Mouse (Mus musculus): ENCODE data around the gene C1qtnf6. TPM values are rescaled to one million over a fixed set of nuclear protein-coding genes. Genes with fewer than 3 reads are reported as not detected.

Gene C1qtnf6
- total RNA-seq, 2 experiments from 2014 or later, result not detected

DNA sequence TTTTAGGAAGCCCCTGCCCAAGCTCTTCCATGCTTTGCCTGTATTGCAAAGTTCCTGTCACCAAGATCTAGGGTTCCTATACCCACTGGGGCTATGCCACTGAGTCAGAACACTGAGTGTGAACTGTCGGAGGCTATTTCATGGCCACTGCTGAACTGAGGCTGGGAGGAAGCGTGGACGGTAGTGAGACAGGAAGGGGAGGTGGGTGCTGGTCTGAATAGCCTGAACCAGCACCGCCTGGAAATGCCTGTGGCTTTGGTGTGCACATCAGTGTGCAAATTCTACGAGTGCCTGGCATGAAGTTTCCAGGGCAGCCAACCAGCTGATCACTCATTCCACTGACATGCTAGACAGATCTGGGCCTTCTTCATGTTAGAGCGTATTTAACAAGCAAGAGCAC, 9.3 kb downstream of the C1qtnf6 start:
- no peak for ATAC-seq (replicated peaks; ENCODE audit: low FRiP score, poor library complexity, severe bottlenecking)

DNA sequence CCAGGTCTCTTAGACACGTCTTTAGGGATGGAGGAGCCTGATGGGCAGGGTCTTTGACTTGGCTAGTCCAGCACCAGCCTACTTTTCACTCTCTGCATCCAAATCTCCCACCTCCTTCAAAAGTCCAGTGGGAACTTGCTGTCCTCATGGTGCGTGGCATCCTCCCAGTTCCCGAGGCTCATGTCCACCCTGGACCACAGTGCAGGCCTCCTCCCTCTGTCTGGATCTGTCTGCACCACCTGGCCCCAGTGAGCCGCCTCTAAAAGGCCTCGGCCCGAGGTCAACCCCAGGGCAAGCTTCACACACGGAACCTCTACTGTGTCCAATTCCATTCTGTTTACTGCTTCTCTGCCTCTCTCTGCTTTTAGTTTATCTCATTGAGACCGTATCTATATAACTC, 9.9 kb downstream of the C1qtnf6 start:
- ATAC-seq (replicated peaks; ENCODE audit: low FRiP score, poor library complexity, severe bottlenecking), result no peak

DNA sequence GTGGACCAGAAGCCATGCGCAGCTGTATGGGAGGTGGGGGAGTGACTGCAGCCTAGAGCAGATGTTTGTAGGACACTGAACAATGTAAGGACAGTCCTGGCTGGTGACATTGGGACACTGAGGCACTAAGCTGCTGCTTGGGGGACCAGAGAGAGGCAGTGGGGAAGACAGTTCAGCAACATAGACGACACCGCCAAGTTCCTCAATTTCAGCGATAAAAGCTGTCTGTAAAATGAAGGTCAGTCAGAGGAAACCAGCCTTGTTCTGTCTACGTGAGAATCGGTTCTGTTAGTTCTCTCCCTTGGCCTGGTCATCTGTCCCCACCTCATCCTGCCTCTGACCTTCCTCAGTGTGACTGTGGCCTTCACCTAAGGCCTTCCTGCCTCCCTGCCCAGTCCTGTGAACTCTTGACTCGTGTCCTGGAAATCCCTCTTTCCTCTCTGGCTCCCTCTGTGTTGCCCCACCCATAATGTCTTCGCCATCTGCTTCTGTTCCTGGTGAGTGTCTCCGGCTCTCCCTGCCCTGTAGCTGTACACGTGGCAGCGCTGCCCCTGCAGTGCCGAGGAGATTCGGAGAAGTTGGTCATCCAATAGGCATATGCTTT, 11.0 kb downstream of the C1qtnf6 start:
- ATAC-seq (replicated peaks; ENCODE audit: low FRiP score, poor library complexity, severe bottlenecking), result no peak

DNA sequence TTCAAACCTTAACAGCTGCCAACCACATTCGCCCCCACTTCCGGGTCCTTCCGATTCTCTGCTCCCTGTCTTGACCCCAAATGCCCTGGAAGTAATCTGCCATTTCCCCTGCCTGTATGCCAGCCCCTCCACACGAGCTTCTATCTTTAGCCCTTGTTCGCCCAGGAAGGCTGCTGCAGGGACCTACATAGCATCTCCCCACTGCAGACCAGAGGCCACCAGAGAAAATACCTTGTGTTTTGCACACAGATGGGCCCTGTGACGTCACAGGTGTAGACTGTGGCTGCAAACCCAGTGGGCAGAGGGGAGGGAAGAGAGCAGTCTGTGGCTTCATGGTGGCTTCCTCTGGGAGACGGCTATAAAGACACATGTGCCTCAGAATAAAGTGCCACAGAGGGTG, 13.0 kb downstream of the C1qtnf6 start:
- no peak for ATAC-seq (replicated peaks; ENCODE audit: low FRiP score, poor library complexity, severe bottlenecking)

- ATAC-seq (replicated peaks; ENCODE audit: low FRiP score, poor library complexity, severe bottlenecking), result no peak
Observed at GRCm38 (mm10) chr15:78515759-78516158, 15.5 kb downstream of the C1qtnf6 start.

GRCm38 (mm10) chr15:78514393-78515146, 16.6 kb downstream of the C1qtnf6 start:
- ATAC-seq (replicated peaks; ENCODE audit: low FRiP score, poor library complexity, severe bottlenecking), result peak; percentile 60; the same call in 1 of the 2 replicates

GRCm38 (mm10) chr15:78513019-78513418, 18.2 kb downstream of the C1qtnf6 start:
- no peak for ATAC-seq (replicated peaks; ENCODE audit: low FRiP score, poor library complexity, severe bottlenecking)

- no peak for ATAC-seq (replicated peaks; ENCODE audit: low FRiP score, poor library complexity, severe bottlenecking)
Observed at GRCm38 (mm10) chr15:78511951-78512350, 19.3 kb downstream of the C1qtnf6 start.

DNA sequence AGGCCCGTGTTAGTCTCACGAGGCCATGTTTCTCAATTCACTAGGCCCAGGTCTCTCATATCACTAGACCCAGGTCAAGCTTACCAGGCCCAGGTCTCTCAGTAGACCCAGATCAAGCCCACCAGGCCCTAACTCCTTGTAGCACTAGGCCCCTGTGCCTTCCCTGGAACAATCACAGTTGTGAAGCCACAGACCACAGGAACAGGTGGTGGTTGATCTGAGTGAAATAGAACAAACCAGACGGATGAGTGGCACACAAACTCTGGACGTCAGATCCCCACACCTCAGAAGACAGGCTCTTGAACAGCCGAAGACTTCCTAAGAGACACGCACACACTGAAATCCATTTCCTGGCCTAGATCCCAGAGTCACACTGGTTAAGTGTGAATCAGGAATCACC, 20.5 kb downstream of the C1qtnf6 start:
- no peak for ATAC-seq (replicated peaks; ENCODE audit: low FRiP score, poor library complexity, severe bottlenecking)

- no peak for ATAC-seq (replicated peaks; ENCODE audit: low FRiP score, poor library complexity, severe bottlenecking)
Observed at GRCm38 (mm10) chr15:78510121-78510576, 21.1 kb downstream of the C1qtnf6 start.

DNA sequence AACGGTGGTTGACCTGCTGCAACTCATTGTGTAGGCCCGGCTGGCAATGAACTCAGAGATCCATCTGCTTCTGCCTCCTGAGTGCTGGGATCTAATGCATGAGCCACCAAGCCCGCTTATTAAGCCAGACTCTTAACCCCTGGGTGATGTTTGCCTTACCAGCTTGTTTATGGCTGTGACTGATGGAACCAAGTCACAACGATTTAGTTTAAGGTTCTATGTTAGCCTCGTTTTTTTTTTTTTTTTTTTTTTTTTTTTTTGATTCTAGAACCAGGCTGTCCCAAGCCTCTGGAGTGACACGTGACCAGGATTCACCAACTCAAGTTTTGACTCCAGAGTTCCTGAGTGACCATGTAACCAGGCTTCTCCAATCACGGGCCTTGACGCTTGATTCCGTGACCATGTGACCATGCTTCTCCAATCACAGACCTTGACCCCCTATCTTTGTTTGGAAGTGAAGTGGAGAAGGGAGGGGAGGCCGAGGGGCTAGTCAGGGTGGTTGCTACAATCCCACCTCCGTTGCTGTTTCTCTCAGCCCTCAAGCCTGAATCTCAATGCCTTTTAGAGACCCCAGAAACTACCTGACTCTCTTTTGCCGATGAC, 21.8 kb downstream of the C1qtnf6 start:
- ATAC-seq (replicated peaks; ENCODE audit: low FRiP score, poor library complexity, severe bottlenecking), result no peak

DNA sequence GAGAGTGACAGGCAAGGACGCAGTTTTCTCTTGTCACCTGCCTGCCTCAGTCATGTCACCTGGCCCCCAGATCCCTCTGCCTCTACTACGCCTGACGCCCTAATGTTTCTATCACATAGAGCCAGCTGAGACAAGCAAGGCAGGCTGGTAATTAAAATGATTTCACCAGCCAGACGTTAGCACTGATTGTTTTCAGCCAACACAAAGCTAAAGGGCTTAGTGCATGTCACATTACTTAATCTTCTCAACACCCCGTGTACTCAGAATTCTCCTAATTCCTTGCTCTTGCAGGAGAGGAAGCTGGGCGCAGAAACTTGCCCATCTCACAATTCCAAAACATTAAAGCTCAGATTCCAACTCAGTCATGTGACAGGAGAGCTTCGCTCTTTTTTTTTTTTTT, 22.8 kb downstream of the C1qtnf6 start:
- ATAC-seq (replicated peaks; ENCODE audit: low FRiP score, poor library complexity, severe bottlenecking), result no peak

DNA sequence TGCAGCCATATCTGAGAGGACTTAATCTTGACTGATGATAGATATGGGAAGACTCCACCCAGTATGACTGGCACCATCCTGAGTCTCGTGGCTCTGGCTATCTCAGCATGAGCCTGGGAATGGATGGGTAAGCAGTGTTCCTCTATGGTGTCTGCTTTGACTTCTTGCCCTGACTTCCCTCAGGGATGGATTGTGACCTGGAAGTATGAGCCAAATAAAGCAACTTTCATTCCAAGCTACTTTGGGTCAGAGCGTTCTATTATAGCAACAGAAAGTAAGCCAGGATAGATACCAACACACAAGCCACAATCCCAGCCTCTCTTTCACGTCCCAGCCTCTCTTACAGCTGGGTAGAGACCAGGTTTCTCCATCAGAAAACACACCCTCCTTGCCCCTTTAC, 25.7 kb downstream of the C1qtnf6 start:
- no peak for ATAC-seq (replicated peaks; ENCODE audit: low FRiP score, poor library complexity, severe bottlenecking)

- no peak for ATAC-seq (replicated peaks; ENCODE audit: low FRiP score, poor library complexity, severe bottlenecking)
Observed at GRCm38 (mm10) chr15:78504816-78505215, 26.4 kb downstream of the C1qtnf6 start.

DNA sequence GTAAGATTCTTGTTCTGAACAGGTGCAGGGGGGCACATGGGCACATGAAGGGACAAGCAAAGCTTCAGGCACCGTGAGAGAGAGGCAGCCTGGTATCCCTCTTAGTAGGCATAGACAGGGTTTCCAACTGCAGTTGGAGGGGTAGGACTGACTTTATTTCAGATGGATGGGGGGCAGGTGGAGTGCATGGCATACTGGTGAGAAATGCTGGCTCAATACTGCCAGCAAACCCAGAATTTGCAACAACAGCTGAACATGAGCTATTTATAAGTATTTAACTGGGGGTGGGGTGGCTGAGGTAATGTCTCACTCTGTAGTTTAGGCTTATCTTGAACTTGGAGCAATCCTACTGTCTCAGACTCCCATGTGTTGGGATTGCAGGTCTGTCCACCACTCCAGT, 27.2 kb downstream of the C1qtnf6 start:
- ATAC-seq (replicated peaks; ENCODE audit: low FRiP score, poor library complexity, severe bottlenecking), result no peak

DNA sequence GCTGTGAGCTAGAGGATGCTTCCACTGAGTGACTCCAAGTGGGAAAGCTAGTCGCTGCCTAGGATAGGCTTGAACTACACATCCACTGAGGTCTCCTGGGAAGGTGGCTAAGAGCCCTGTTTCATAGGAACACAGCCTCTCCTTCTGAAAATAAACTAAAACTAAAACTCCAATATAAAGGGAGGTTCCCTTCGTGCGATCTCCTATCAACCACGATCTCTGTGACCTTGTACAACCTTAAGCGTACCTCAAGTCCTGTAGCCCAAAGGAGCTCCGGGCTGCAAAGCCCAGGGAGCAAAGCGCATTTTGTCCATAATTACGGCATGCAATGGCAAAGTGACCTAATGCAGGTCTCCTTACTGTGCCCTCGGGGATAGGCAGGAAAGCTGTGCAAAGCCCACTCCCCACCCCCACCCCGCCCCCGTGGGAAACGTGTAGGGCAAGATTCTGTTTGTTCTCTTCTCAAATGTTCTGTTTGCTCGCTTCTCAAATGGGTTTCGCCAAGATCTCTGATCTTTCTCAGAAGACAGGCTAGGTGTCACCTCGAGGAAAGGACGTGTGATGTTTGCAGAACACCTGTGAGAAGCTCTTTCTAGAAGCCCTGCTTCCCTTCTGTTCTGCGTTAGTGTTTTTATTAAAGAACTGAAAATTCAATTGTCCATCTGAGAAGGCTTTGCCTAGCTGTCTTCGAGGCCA, 28.6 kb downstream of the C1qtnf6 start:
- no peak for ATAC-seq (replicated peaks; ENCODE audit: low FRiP score, poor library complexity, severe bottlenecking)

DNA sequence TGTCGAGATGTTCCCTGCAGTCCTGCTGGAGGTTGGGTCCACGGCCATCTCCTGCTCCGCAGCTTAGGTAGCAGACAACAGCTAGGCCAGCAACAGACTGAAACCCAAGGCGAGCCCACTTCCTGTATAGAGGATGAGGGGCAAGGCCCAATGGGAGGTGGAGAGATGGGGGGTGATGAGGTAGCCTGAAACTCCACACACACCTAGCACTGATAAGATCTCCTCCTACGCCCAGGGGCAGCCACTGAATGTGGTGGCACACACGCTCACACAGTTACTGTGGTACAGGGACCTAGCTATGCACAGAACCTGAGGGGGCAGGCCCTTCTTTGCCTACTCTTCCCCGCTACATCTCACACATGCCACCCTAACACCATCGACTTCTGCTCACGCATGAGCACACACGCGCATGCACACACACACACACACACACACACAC, 36.2 kb downstream of the C1qtnf6 start, which contains the start of gene Il2rb:
Gene Il2rb, minus strand, starts transcription at position 304 of the 439 bp plus-strand sequence.
- ATAC-seq (replicated peaks; ENCODE audit: low FRiP score, poor library complexity, severe bottlenecking), result no peak

DNA sequence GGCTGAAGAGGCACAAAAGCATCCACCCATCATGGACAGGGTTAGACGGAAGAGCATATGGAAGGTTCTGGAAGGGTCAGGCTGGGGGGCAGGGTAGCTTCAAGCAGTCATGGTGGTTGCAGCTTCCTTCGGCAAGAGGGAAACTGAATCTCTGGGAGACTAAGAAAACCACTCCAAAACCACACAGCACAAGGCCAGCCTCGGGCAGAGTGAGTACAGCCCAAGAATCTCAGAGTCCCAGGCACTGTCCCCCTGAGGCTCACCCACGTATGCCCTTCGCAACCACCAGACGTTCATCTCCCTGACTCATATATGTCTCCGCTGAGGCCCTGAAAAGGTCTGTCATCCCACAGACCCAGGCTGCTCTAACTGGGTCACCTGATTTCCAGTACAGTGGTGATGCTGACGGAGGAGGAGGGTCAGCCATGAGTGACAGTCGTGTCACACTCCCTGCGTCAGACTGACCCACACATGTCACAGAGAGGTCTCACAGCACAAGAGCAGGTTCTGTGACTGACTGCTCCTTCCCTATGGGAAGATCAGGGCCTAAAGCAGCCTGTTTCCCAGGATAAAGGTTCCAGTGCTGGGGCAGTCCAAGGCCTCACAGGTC, 37.7 kb downstream of the C1qtnf6 start:
- ATAC-seq (replicated peaks; ENCODE audit: low FRiP score, poor library complexity, severe bottlenecking), result no peak

GRCm38 (mm10) chr15:78491301-78491700, 39.9 kb downstream of the C1qtnf6 start:
- no peak for ATAC-seq (replicated peaks; ENCODE audit: low FRiP score, poor library complexity, severe bottlenecking)

DNA sequence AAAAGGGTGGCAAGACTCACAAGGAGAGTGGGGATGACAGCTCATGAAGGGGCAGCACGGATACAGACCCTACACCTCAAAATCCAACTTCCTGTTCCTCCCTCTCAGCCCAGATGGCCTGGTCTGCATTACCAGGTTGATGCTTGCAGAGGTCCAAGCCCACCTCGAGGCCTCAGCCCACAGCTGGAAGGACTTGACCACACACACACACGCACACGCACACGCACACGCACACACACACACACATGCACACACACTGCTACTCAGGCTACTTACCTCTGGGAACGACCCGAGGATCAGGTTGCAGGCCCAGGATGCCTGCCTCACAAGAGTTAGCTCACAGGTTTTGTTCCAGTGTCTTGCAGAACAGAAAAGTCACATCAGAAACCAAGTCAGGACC, 41.3 kb downstream of the C1qtnf6 start:
- ATAC-seq (replicated peaks; ENCODE audit: low FRiP score, poor library complexity, severe bottlenecking), result no peak
